Mouse (Mus musculus): ENCODE measurements at regions not wholly inside any gene's neighbourhood (a gene's known extent, or its start where the extent isn't known, plus 50 kb on each side); places are given as distances from the start of the nearest gene placed in this dataset.
A peak's percentile ranks its signal among the peaks of the same experiment; 100 is the strongest.

DNA sequence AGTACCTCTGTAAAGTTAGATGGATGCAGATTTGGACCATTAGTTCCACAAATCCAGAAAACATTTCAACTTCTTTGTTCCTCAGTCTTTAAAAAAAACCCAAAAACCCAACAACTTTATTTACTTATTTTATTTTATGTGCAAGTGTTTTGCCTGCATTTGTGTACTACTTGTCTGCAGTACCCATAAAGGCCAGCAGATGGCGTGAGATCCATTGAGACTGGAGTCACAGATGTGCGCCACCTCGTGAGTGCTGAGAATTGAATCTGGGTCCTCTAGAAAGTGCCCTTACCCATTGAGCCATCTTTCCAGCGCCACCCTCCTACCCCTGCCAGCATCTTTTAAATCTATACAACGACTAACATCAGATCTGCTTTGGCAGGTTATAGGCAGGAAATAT lies 53.0 kb downstream of the Gm12689 start:
- H3K27ac ChIP-seq = no peak overlapping the region
- no peaks in the 10 kb centered on the region for H3K4me1 ChIP-seq (replicated peaks; ENCODE audit: control insufficient read depth in 2 of 2, insufficient read depth in 2 of 2, low read length in 1 of 2)
- DNase-seq (ENCODE audit: low read depth in 3 of 3, low spot score in 3 of 3) (no peak), ATAC-seq (ENCODE audit: insufficient read depth) (no peak)
- no peak overlapping the region for H3K4me2 ChIP-seq (ENCODE audit: low read depth)
- H3K4me3 ChIP-seq (ENCODE audit: insufficient read depth in 1 of 2, low read depth in 2 of 2, low read length in 2 of 2) = no peak overlapping the region
- WGBS (ENCODE audit: insufficient replicate concordance) = 45% methylated on average over 5 of the region's 5 CpGs
- TF ChIP-seq CTCF (IDR thresholded peaks at IDR 0.05; ENCODE audit: low read depth) (peak; percentile 69), EP300 (IDR thresholded peaks at IDR 0.05; ENCODE audit: low read depth) (no peak)
- no peaks in the 10 kb centered on the region for H3K27me3 ChIP-seq (ENCODE audit: control insufficient read depth, insufficient read depth, low read length)
- no peaks in the 10 kb centered on the region for H3K9me3 ChIP-seq (ENCODE audit: control insufficient read depth, low read length)
- no peak overlapping the region for H3K9ac ChIP-seq (replicated peaks)
- no peaks in the 10 kb centered on the region for H3K36me3 ChIP-seq (replicated peaks; ENCODE audit: control insufficient read depth, insufficient read depth, low read depth)

DNA sequence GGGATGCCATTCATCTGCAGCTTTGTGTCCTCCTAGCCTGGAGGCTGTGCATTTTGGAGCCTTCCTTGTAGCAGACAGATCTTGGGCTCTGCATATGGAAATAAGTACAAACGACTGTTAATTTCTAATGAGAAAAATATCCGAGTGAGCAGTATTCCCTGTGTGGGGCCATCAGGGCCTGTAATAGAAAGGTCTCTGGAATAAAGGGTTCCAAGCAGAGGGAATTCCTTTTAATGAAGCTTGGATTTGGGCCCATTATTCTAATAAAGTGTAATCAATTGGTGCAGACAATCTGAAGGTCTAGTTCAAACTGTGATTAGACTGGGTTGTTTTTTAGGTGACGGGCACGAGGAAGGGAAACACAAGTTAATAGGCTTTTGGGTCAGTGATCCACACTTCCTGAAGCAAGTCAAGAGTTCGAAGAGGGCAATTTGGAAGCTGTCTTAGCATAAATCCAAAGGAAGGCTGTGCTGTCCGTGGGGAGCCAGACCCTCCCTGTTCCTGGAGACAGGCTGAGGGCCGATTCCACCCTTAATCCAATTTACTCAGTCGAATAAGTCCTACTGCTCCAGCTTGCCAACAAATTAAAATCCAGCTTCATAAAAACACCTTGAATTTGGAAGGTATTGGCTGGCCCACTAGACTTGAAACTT lies 57.5 kb downstream of the Gm12689 start:
- DNase-seq (ENCODE audit: low read depth in 3 of 3, low spot score in 3 of 3) (no peak), ATAC-seq (ENCODE audit: insufficient read depth) (no peak)
- Histone ChIP-seq H3K4me1 (replicated peaks; ENCODE audit: control insufficient read depth in 2 of 2, insufficient read depth in 2 of 2, low read length in 1 of 2) (no peaks in the 10 kb centered on the region), H3K4me3 (ENCODE audit: insufficient read depth in 1 of 2, low read depth in 2 of 2, low read length in 2 of 2) (no peak overlapping the region), H3K36me3 (replicated peaks; ENCODE audit: control insufficient read depth, insufficient read depth, low read depth) (no peaks in the 10 kb centered on the region), H3K27ac (no peak overlapping the region), H3K9ac (replicated peaks) (no peak overlapping the region), H3K27me3 (ENCODE audit: control insufficient read depth, insufficient read depth, low read length) (no peaks in the 10 kb centered on the region), H3K4me2 (ENCODE audit: low read depth) (no peak overlapping the region), H3K9me3 (ENCODE audit: control insufficient read depth, low read length) (no peaks in the 10 kb centered on the region)
- TF ChIP-seq CTCF (IDR thresholded peaks at IDR 0.05; ENCODE audit: low read depth) (no peak), EP300 (IDR thresholded peaks at IDR 0.05; ENCODE audit: low read depth) (no peak)
- WGBS (ENCODE audit: insufficient replicate concordance) = 49% methylated on average over 8 of the region's 8 CpGs

DNA sequence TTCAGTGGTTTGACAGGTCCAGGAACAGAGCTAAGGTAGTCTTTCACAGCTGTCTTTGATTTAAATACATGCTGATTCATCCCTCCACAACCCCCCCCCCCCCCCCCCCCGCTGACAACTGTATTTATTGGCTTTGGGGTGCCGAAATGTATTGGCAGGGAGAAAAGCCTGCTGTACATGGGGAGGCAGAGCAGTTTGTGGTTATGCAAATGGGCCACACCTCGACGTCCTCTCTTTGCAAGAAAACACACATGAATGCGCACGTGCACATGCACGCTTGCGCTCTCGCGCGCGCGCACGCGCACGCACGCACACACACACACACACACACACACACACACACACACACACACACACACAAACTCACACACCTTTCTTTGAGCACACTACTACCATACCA lies 58.5 kb downstream of the Gm12689 start:
- WGBS (ENCODE audit: insufficient replicate concordance) = 68% methylated on average over 16 of the region's 17 CpGs
- Histone ChIP-seq H3K4me2 (ENCODE audit: low read depth) (no peak overlapping the region), H3K4me1 (replicated peaks; ENCODE audit: control insufficient read depth in 2 of 2, insufficient read depth in 2 of 2, low read length in 1 of 2) (no peaks in the 10 kb centered on the region), H3K27me3 (ENCODE audit: control insufficient read depth, insufficient read depth, low read length) (no peaks in the 10 kb centered on the region), H3K9ac (replicated peaks) (no peak overlapping the region), H3K36me3 (replicated peaks; ENCODE audit: control insufficient read depth, insufficient read depth, low read depth) (no peaks in the 10 kb centered on the region), H3K9me3 (ENCODE audit: control insufficient read depth, low read length) (no peaks in the 10 kb centered on the region), H3K4me3 (ENCODE audit: insufficient read depth in 1 of 2, low read depth in 2 of 2, low read length in 2 of 2) (no peak overlapping the region), H3K27ac (no peak overlapping the region)
- TF ChIP-seq EP300 (IDR thresholded peaks at IDR 0.05; ENCODE audit: low read depth) = no peak
- TF ChIP-seq CTCF (IDR thresholded peaks at IDR 0.05; ENCODE audit: low read depth) = no peak
- ATAC-seq (ENCODE audit: insufficient read depth) = no peak
- DNase-seq (ENCODE audit: low read depth in 3 of 3, low spot score in 3 of 3) = no peak

DNA sequence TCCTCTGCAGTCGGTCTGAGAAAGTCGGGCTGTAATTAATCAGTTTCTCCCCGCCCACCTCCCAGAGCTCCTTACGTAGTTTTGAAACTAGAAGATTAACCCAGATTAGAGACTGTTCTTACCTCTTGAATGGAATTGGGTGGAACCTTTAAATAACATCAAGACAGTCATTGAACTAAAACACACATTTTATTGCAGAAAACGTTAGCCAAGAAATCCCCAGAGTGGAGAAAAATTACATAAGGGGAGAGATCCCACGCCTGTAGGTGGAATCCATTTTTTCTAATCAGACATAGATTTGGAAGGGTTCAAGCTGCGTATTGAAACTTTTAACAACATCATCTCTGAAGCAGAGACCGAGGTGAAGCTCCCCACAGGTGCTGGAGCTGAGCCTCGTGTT lies 59.1 kb downstream of the Gm12689 start:
- no peak for TF ChIP-seq EP300 (IDR thresholded peaks at IDR 0.05; ENCODE audit: low read depth)
- TF ChIP-seq CTCF (IDR thresholded peaks at IDR 0.05; ENCODE audit: low read depth) = no peak
- H3K27ac ChIP-seq = no peak overlapping the region
- no peaks in the 10 kb centered on the region for H3K36me3 ChIP-seq (replicated peaks; ENCODE audit: control insufficient read depth, insufficient read depth, low read depth)

DNA sequence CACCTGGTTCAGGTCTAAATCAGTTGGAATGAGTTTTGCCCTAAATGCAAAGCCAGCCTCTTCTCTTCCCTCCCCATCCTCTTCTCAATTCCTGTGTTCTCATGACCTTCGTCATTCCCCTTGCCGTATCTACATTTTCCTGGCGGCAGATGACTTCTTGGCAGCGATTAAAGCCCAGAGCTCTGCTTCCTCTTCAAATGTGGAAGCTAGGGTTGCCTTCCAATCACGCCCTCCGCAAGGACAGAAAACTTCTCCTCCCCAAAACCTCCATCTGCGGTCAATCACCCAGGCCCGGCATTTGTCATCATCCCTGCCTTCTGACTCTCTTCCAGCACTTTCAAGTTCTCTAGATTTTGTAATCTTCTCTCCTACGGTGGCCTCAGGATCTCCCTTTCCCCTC lies 72.3 kb downstream of the Gm12689 start:
- 75% methylated on average over 9 of the region's 9 CpGs for WGBS (ENCODE audit: insufficient replicate concordance)
- no peak for TF ChIP-seq CTCF (IDR thresholded peaks at IDR 0.05; ENCODE audit: low read depth)
- TF ChIP-seq EP300 (IDR thresholded peaks at IDR 0.05; ENCODE audit: low read depth) = no peak

More for the DNA sequence above, 59.1 kb downstream of the Gm12689 start:
- H3K4me1 ChIP-seq (replicated peaks; ENCODE audit: control insufficient read depth in 2 of 2, insufficient read depth in 2 of 2, low read length in 1 of 2) = no peaks in the 10 kb centered on the region
- H3K9me3 ChIP-seq (ENCODE audit: control insufficient read depth, low read length) = no peaks in the 10 kb centered on the region
- no peak for DNase-seq (ENCODE audit: low read depth in 3 of 3, low spot score in 3 of 3)
- WGBS (ENCODE audit: insufficient replicate concordance) = 55% methylated on average over 9 of the region's 9 CpGs
- no peaks in the 10 kb centered on the region for H3K27me3 ChIP-seq (ENCODE audit: control insufficient read depth, insufficient read depth, low read length)
- no peak overlapping the region for H3K9ac ChIP-seq (replicated peaks)
- no peak for ATAC-seq (ENCODE audit: insufficient read depth)
- no peak overlapping the region for H3K4me3 ChIP-seq (ENCODE audit: insufficient read depth in 1 of 2, low read depth in 2 of 2, low read length in 2 of 2)
- H3K4me2 ChIP-seq (ENCODE audit: low read depth) = no peak overlapping the region

More for the DNA sequence above, 72.3 kb downstream of the Gm12689 start:
- H3K4me3 ChIP-seq (ENCODE audit: insufficient read depth in 1 of 2, low read depth in 2 of 2, low read length in 2 of 2) = no peak overlapping the region
- H3K27ac ChIP-seq = no peak overlapping the region
- no peaks in the 10 kb centered on the region for H3K27me3 ChIP-seq (ENCODE audit: control insufficient read depth, insufficient read depth, low read length)
- no peaks in the 10 kb centered on the region for H3K9me3 ChIP-seq (ENCODE audit: control insufficient read depth, low read length)
- H3K36me3 ChIP-seq (replicated peaks; ENCODE audit: control insufficient read depth, insufficient read depth, low read depth) = no peaks in the 10 kb centered on the region
- no peak overlapping the region for H3K4me2 ChIP-seq (ENCODE audit: low read depth)
- ATAC-seq (ENCODE audit: insufficient read depth) (no peak), DNase-seq (ENCODE audit: low read depth in 3 of 3, low spot score in 3 of 3) (no peak)
- H3K9ac ChIP-seq (replicated peaks) = no peak overlapping the region
- H3K4me1 ChIP-seq (replicated peaks; ENCODE audit: control insufficient read depth in 2 of 2, insufficient read depth in 2 of 2, low read length in 1 of 2) = no peaks in the 10 kb centered on the region

Measured in liver, embryonic 14.5 days (tissue).